Mouse (Mus musculus) stomach, embryonic 16.5 days (tissue): Measurements from ENCODE around the gene Hoxd9. TPM values are rescaled to one million over a fixed set of nuclear protein-coding genes. Genes with fewer than 3 reads are reported as not detected.

Source experiments
- ATAC-seq: fragments of 200-750 bp; cut with Nextera tagmentation; 2 replicates; pipeline ENCODE4 v1.8.0; 2017; ENCODE audit warnings: moderate number of reproducible peaks, moderate TSS enrichment; ENCODE audit not compliant: insufficient read depth, low FRiP score
- H3K27ac ChIP-seq: fragments of 300-500 bp; sonication (generic); 2 replicates; pipeline ENCODE4 v1.5.1; 2014; ENCODE audit warnings: low read length
- H3K27me3 ChIP-seq: fragments of 300-500 bp; sonication (generic); 2 replicates; pipeline ENCODE4 v1.6.1; 2014; ENCODE audit warnings: low read length, control low read depth, mixed read lengths; ENCODE audit not compliant: control insufficient read depth, insufficient read depth
- H3K36me3 ChIP-seq: fragments of 300-500 bp; sonication (generic); 2 replicates; pipeline ENCODE4 v1.6.1; 2014; ENCODE audit warnings: low read length; ENCODE audit not compliant: control insufficient read depth, insufficient read depth
- H3K4me1 ChIP-seq: fragments of 300-500 bp; sonication (generic); 2 replicates; pipeline ENCODE4 v1.6.1; 2014; ENCODE audit warnings: low read length, control low read depth, mixed read lengths; ENCODE audit not compliant: control insufficient read depth, insufficient read depth
- H3K4me2 ChIP-seq: fragments of 300-500 bp; sonication (generic); 2 replicates; pipeline ENCODE4 v1.6.1; 2014; ENCODE audit warnings: low read depth, low read length, mixed read lengths
- H3K4me3 ChIP-seq: fragments of 300-500 bp; sonication (generic); replicated peaks from 2 replicates; pipeline ENCODE4 v1.5.1; 2014; ENCODE audit warnings: mild to moderate bottlenecking, low read length
- H3K9ac ChIP-seq: fragments of 300-500 bp; sonication (generic); 2 replicates; pipeline ENCODE4 v1.6.1; 2014; ENCODE audit warnings: low read length
- H3K9me3 ChIP-seq: fragments of 300-500 bp; sonication (generic); replicated peaks from 2 replicates; pipeline ENCODE4 v1.6.1; 2016; ENCODE audit warnings: low read length, control low read depth; ENCODE audit not compliant: control insufficient read depth
- WGBS: fragments of 180-500 bp; shearing (Covaris S2); extraction: QIAGEN DNeasy Blood & Tissue Kit; methylation state at CpG from one replicate; pipeline ENCODE4 v1.1.7; 2014; 5-methylcytosine and 5-hydroxymethylcytosine counted together
- polyA plus RNA-seq: library from polyadenylated mRNA; unstranded; fragments of >200 nt; fragmentation: Nextera tagmentation; extraction: Ambion mirVana; gene quantifications from 2 replicates; pipeline ENCODE4 v1.2.1, GENCODE M21; 2015

Hoxd9 gene
- polyA plus RNA-seq = 0.41 and 0.53 TPM in 2 replicates

DNA sequence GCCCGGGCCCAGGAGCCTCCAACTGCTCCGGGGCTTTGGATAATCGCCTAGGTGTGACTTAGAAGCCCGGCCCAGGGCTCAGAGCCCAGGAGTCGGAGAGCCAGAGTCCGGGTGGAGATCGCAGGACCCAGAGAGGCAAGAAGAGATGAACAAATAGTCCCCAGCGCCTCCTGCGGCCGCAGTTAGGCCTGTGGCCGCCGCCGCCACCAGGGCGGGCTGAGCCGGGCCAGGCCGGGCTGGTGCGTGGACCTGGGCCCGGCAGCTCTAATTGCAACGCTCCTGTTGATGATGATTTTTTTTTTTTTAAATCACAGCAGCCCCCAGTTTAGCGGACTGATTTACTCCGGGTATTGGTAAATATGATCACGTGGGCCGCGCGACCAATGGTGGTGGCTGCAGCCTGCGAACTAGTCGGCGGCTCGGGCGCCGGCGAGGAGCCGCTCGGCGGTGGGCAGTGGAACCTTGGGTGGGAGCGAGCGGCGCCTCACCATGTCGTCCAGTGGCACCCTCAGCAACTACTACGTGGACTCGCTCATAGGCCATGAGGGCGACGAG lies at the start of gene Hoxd9:
TSS of gene Hoxd9 (plus strand) at position 161 of the 555 bp plus-strand sequence.
- under 1% methylated on average over 43 of the region's 43 CpGs for WGBS
- no peaks in the 10 kb centered on the region for H3K36me3 ChIP-seq
- ATAC-seq = no peak
- no peak within 1 kb of the TSS for H3K27ac ChIP-seq
- H3K4me3 ChIP-seq = peak within 1 kb of the TSS; percentile 39
- H3K4me1 ChIP-seq = peaks cover 6% of the 10 kb centered on the region
- H3K9ac ChIP-seq = no peak within 1 kb of the TSS
- H3K27me3 ChIP-seq = peaks cover 96% of the 10 kb centered on the region
- no peaks in the 10 kb centered on the region for H3K9me3 ChIP-seq
- peak within 1 kb of the TSS; percentile 50 for H3K4me2 ChIP-seq

DNA sequence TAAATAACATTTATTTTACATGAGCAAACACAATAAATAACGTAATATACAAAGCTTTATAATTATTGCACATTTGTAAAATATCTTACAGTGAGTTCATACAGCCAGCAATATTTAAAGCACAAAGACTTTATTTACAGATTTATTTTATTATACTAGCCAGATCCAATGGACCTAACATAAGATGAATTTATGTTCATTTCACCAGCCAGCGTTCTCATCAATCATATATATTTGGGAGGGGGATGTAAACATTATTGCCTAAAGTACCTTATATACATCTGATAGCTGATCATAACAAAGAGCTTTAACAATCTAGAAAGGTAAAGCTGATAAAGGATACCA lies 44.6 kb upstream of the Hoxd9 start:
- H3K4me3 ChIP-seq = no peak overlapping the region
- no peak overlapping the region for H3K27ac ChIP-seq
- H3K36me3 ChIP-seq = no peaks in the 10 kb centered on the region
- no peak overlapping the region for H3K9ac ChIP-seq
- WGBS = 38% methylated on average over 2 of the region's 2 CpGs
- H3K27me3 ChIP-seq = peaks cover 80% of the 10 kb centered on the region
- H3K4me1 ChIP-seq = peaks cover 12% of the 10 kb centered on the region
- no peaks in the 10 kb centered on the region for H3K9me3 ChIP-seq
- H3K4me2 ChIP-seq = no peak overlapping the region
- no peak for ATAC-seq

DNA sequence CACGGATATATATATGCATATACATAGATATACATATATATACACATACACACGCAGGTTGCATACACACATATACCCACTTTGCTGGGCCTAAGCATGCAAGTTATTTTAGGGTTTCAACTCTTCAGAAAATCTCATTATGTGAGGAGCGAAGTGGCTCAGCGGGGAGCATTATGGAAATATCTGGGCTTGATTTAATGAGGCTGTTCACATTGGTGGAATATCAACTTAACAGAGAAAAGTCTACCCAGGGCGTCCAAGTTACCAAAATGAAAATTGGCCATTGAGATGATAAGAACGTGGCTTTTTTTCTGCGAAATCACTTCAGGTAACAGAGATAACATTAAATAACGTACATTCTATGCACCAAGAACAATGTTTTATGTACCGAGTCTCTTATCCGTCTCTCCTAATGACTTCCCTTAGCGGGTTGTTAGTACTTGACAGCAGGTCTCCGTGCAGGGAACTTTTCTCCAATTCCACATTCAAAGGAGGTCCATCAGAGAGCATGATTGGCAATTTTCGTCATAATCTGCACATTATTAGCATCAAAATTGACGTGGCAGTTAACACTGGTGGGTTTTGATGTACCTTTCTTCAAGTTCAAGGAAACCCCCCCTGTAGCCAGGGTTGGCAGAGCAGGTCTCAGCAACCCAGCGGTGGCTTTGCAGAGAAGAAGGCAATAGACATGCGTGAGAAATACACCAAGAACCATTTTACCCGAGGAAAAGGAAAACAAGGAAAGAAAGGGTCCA lies 43.6 kb upstream of the Hoxd9 start:
- no peaks in the 10 kb centered on the region for H3K9me3 ChIP-seq
- H3K36me3 ChIP-seq = no peaks in the 10 kb centered on the region
- H3K4me3 ChIP-seq = no peak overlapping the region
- H3K9ac ChIP-seq = no peak overlapping the region
- ATAC-seq = no peak
- H3K27ac ChIP-seq = no peak overlapping the region
- peaks cover 12% of the 10 kb centered on the region for H3K4me1 ChIP-seq
- peaks cover 77% of the 10 kb centered on the region for H3K27me3 ChIP-seq
- 14% methylated on average over 17 of the region's 17 CpGs for WGBS
- H3K4me2 ChIP-seq = no peak overlapping the region

DNA sequence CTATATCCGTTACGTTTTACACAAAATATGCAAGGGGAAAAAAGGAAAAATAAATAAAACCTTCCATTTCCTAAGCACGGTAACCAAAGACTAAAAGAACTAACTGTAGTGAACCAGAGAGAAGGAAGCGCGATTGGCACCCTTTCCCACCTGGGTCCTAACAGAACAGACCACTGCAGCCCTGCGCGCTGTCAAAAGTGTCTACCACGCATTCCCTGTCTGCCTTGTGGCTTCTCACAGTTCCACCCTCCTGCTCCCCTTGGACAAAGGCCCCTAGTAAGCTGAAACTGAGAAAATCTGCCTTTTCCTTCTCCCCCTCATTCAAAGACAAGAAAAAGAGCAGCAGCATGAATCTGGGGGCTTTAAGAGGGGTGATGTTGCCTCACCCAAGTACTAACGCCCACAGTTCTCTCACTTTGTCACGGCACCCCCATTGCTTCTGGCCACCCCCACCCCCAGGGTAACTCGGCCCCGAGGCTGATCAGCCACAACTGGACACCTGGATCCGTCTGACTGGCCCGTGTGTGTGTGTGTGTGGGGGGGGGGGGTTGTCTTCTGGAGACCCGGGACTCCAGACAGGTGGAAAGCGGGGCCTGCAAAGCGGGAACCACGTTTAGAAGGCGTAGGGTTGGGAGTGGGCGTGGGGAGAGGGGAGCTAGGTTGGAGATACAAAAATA lies 42.6 kb upstream of the Hoxd9 start:
- no peak overlapping the region for H3K4me2 ChIP-seq
- 5% methylated on average over 20 of the region's 20 CpGs for WGBS
- H3K4me3 ChIP-seq = no peak overlapping the region
- H3K9ac ChIP-seq = no peak overlapping the region
- H3K36me3 ChIP-seq = no peaks in the 10 kb centered on the region
- 0 out of 2 replicates have a peak, but pooled peaks have one; percentile 10 for ATAC-seq
- peaks cover 12% of the 10 kb centered on the region for H3K4me1 ChIP-seq
- H3K27me3 ChIP-seq = peaks cover 75% of the 10 kb centered on the region
- H3K9me3 ChIP-seq = no peaks in the 10 kb centered on the region
- H3K27ac ChIP-seq = no peak overlapping the region

DNA sequence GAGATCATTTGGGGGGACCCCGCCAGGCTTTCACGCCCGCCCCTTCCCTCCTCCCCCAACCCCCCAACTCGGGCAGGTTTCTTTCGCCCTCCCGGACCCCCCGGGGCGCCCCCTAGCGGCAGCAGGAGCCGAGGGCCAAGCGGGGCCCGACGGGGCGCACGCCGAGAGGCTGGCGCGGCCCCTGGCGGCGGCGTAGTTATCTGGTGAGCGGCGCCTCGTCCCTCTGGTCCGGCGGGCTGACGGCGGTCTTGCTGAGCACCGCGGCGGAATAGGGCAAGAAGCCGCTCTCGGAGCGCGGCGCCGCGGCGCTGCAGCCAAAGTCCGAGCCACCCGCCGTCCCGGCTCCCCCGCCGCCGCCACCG lies 42.1 kb upstream of the Hoxd9 start:
- Histone ChIP-seq H3K4me1 (peaks cover 12% of the 10 kb centered on the region), H3K27me3 (peaks cover 74% of the 10 kb centered on the region), H3K9me3 (no peaks in the 10 kb centered on the region), H3K4me3 (peak overlapping the region; percentile 35), H3K27ac (no peak overlapping the region), H3K36me3 (no peaks in the 10 kb centered on the region), H3K9ac (no peak overlapping the region; the same call in 1 of the 2 replicates), H3K4me2 (peak overlapping the region; percentile 46)
- 3% methylated on average over 28 of the region's 47 CpGs for WGBS
- peak; percentile 53; the same call in 1 of the 2 replicates for ATAC-seq

DNA sequence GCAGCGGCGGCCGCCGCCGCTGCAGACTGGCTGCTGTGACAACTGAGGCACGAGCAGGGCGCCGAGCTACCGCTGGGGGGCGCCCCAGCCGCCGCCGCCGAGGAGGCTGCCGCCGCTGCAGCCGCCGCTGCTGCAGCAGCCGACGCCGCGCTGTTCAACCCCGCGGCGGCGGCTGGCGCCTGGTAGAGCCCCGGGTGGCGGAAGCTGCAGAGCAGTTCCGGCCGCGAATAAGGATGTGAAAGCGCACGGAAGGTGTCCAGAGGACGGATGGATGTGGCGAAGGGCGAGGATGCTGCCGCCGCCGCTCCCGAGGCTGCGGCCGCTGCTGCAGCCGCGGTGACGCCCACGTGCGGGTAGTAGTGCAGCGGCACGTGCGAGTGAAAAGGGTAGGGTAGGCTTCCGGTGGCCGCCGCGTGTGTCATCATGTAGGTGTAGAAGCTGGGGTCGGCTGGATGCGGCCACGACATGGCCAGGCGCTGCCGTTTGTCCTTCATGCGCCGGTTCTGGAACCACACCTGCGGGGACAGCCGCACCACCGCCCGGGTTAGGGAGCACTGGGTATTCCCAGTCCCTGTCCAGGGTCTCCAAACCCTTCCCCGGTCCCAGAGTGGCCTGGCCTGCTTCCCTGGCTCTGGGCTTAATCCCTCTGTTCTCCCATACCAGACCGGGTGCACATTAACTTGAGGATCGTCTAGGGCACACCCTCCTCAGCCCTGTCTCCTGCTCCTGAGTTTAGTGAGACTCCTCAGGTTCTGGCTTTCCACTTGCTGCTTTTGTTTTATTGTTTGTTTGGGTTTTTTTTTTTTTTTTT lies 41.5 kb upstream of the Hoxd9 start:
- no peaks in the 10 kb centered on the region for H3K36me3 ChIP-seq
- no peak overlapping the region; the same call in 1 of the 2 replicates for H3K9ac ChIP-seq
- peak overlapping the region; percentile 35 for H3K4me3 ChIP-seq
- 0 out of 2 replicates have a peak, but pooled peaks have one; percentile 21 for ATAC-seq
- H3K27me3 ChIP-seq = peaks cover 74% of the 10 kb centered on the region
- H3K9me3 ChIP-seq = no peaks in the 10 kb centered on the region
- H3K27ac ChIP-seq = no peak overlapping the region
- WGBS = 1% methylated on average over 68 of the region's 69 CpGs
- H3K4me1 ChIP-seq = peaks cover 12% of the 10 kb centered on the region
- peak overlapping the region; percentile 46 for H3K4me2 ChIP-seq

DNA sequence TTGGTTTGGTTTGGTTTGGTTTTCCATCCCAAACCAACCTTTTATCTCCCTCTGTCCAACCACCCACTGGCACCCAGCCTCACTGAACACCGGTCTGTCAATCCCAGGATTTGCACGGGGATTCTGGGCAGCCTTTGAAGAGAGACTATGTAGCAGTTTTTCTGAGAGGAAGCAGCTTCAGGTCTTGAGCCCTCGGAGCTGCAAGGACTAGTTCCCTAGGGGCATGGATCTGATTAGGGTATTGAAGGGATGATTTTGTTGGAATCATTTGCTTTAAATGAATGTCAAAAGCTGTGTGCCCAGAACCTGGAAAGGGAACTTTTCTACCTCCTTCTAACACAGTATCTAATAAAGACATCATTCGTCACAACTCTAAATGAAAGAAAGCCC lies 40.9 kb upstream of the Hoxd9 start:
- H3K4me2 ChIP-seq = no peak overlapping the region
- H3K4me1 ChIP-seq = peaks cover 14% of the 10 kb centered on the region
- H3K9me3 ChIP-seq = no peaks in the 10 kb centered on the region
- WGBS = 5% methylated on average over 4 of the region's 4 CpGs
- no peak overlapping the region for H3K27ac ChIP-seq
- no peak overlapping the region for H3K9ac ChIP-seq
- no peak overlapping the region for H3K4me3 ChIP-seq
- ATAC-seq = no peak
- H3K36me3 ChIP-seq = no peaks in the 10 kb centered on the region
- H3K27me3 ChIP-seq = peaks cover 76% of the 10 kb centered on the region

DNA sequence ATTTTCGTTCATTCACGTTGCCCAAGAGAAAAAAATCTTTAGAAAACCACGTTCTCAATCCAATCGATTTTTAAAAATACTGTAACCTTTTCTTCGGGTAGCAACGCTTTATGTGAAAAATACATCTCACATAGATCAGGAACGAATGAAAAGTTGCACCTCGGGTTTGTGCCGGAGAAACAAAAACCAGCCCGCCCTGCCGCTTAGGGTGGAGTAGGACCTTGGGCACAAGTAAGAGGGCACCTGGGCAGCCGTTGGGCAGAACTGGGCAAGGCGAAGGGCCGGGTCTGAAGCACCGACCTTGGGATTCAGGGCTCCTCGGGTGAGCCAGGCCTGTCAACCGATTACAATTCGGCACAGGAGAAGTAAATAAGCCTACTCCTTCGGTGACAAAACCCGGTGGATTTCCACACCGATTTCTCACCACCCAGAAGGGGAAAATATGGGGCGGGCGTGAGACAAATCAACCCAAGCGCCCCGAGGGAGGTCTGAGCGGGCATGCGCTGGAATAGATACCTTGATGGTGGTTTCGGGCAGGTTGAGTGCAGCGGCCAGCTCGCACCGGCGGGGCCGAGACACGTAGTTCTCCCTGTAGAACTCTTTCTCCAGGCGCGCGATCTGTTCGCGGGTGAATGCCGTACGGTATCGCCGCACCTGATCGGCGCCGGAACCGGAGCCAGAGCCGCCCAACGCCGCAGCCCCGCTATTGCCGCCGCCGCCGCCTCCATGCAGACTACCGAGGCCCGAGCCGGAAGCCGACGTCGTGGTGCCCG lies 40.1 kb upstream of the Hoxd9 start:
- WGBS = 3% methylated on average over 62 of the region's 62 CpGs
- peaks cover 16% of the 10 kb centered on the region for H3K4me1 ChIP-seq
- H3K9me3 ChIP-seq = no peaks in the 10 kb centered on the region
- H3K27ac ChIP-seq = no peak overlapping the region
- no peaks in the 10 kb centered on the region for H3K36me3 ChIP-seq
- H3K27me3 ChIP-seq = peaks cover 76% of the 10 kb centered on the region
- 0 out of 2 replicates have a peak overlapping the region, but pooled peaks have one; percentile 5 for H3K4me2 ChIP-seq
- peak overlapping the region; percentile 15; the same call in 1 of the 2 replicates for H3K4me3 ChIP-seq
- ATAC-seq = no peak
- no peak overlapping the region for H3K9ac ChIP-seq
